Mouse (Mus musculus) frontal cortex, adult 2 months (tissue): ENCODE results near the gene Bcl6b. TPM values are rescaled to one million over a fixed set of nuclear protein-coding genes. Genes with fewer than 3 reads are reported as not detected.

ENCODE experiments used
- DNase-seq, 2 experiments: peaks; one replicate each; pipeline ENCODE4 v3.0.0; 2022; ENCODE audit warnings: low spot score in 1 of 2; ENCODE audit errors: extremely low spot score in 1 of 2
- polyA plus RNA-seq: library from polyadenylated mRNA; depleted of rRNA; stranded (reverse); fragments of >200 nt; gene quantifications from 2 replicates; pipeline ENCODE4 v1.2.3, GENCODE M21; 2012; rRNA removed

Bcl6b gene
- 1.5 and 1.9 TPM in 2 replicates for polyA plus RNA-seq

DNA sequence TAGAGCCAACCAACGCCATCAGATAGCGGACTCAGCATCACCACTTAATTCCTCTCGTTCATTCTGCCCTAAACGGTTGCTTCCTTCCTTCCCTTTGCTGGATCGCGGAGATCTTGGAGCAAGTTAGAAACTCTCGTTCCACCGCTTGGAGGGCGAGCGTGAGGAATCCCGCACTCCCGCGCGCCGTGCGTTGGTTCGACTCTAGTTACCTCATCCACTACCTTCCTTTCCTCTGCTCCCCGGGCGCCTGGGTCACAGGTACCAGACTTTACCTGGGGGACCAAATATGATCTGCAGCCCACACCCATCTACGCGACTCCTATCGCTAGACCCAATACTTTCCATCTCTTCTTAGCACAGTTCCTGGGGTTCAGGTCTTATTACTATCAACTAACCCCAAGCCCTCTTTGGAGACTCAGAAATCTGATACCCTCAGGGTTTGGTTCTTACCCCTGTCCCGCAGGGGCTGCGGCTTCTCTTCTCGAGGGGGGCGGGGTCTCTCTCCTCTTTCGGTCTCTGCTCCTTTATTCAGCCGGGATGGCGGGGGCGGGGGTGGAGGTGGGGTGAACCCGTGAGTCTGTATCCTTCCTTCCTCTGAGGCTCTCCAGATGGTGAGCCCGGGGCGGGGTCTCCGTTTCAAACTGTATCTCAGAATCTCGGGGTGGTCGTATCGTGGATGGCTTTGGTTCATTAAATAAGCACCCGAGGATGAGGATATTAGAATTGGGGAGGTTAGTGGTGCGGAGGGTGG is at the start of gene Bcl6b:
TSS of gene Bcl6b (minus strand) at position 539 of the 751 bp plus-strand sequence.
- DNase-seq, result no peak

GRCm38 (mm10) chr11:70278961-70279360 is 49.4 kb upstream of the Bcl6b start:
- DNase-seq, result peak in 1 of 2 experiments; percentile 26

GRCm38 (mm10) chr11:70271641-70272040 is 42.0 kb upstream of the Bcl6b start:
- no peak for DNase-seq

DNA sequence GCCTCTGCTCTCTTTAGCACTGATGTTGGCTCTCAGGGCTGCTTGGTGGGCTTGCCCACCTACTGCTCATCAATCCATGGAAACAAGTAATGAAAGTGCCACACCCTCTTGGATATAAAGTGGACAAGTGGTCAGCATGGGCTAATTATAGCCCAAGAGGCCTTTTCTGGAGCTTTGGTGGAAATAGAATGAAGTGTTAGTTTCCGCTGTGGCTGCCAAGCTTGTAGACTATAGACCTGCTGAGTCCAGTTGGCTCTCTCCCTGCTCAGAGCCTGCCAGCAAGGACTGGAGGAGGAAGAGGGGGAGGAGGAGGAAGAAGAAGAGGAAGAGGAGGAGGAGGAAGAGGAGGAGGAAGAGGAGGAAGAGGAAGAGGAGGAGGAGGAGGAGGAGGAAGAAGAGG is 36.8 kb upstream of the Bcl6b start:
- no peak for DNase-seq

DNA sequence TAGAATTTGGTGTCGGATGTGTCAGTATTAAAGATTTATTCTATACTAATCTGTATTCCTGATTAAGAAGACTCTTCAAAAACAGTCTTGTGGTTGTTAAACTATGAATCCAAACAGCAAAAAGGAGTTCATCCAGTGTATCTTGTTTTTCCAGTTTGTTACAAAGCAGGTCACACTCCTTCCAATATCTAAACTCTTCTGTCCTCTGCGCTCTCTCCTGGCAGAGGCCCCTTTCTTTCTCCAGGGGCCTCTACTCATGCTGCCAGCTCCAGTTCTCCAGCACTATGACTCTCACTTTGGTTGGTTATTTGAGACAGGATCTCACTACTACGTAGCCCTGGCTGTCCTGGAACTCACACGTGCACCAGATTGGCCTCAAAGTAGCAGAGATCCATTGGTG is 36.2 kb upstream of the Bcl6b start:
- DNase-seq, result no peak

DNA sequence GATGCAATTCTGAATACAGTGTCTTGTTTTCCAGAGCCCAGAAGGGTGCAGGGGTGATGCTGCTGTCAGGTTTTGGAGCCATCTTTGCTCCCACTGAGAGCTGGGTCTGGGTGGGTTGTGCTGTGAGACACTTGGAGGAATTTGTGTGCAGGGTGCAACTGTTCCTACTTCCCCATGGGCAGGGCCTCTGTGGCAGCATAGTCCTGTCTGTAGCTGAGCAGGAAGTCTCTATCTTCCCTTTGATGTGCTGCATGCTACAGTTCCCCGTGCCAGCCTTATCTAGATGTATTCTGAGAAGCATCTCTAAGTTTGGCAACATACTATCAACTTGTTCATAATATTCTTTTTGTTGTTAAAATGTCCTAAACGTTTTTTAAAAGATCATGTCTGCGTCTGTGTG is 35.7 kb upstream of the Bcl6b start:
- no peak for DNase-seq

- no peak for DNase-seq
Measured at GRCm38 (mm10) chr11:70259035-70259434, 29.4 kb upstream of the Bcl6b start.

GRCm38 (mm10) chr11:70254931-70255531 is 25.4 kb upstream of the Bcl6b start, which contains the start of gene Alox12:
Gene Alox12, minus strand, starts transcription at chr11:70255353.
- DNase-seq, result no peak

DNA sequence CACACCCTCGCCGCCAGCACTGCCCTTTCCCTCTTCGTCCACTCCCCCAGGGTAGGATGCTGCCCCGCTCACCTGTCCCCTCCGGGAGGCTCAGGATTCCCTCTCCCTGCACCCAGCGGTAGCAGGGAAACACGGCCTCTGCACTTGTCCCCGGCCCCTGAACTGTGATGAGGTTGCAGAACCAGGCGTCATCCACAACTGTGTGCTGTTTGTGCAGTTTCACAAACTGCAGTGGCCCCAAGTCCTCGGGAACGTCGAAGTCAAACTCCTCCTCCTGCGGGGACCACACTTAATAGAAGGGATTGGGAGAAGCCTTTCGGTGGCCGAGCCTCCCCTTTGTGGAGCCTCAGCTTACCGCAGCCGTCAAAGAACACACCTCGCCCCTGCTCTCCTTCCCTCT is 24.7 kb upstream of the Bcl6b start:
- DNase-seq, result no peak

GRCm38 (mm10) chr11:70251853-70252252 is 22.3 kb upstream of the Bcl6b start:
- no peak for DNase-seq

DNA sequence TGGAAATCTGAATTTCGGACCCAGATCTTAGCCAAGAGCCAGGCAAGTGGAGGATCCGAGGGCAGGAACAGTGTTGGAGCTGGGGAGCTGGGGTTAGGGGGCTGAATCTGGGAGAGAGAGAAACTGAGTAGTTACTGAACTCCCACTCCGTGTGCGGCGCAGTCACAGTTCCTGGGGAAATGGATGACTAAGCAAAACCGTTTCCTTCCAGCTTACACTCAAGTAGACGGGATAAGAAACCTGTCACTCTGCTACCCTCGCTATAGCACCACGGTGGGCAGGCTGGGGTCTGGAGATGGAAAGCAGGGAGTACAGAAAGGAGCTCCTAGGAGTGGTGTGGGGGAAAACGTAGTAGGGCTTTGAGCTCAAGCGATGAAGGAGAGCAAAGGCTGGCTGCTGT is 20.6 kb upstream of the Bcl6b start:
- no peak for DNase-seq

DNA sequence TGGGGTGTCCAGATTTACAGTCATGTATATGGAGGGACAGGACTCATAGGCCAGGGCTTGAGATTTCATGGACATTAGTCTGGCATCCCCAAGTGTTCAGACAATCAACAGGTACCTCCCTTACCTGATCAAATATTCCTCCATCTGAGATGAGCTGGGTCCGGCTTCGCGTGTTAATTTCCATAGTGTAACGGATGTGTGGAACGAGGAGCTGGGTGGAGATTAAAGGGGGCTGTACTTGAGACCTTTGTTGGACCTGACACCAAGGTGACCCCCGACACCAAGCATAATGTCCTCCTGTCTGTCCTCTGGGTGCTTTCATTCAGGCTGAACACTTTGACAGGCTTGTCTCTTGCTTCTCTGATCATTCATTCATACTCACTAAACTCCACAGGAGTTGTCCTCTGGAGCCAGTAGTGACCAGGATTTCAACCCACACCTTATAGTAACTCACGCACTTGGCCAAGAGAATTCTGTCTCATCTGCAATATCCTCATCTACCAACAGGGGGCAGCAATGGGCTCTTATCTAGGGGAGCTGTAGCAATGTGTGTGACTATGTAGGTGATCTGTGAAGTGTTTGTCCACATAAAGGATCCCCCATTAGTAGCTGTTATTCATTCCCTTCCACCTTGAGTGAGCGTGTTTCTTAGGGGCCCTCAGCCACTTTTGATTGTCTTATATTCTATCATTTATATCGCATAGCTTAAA is 17.7 kb upstream of the Bcl6b start:
- DNase-seq, result peak in 1 of 2 experiments; percentile 83

- no peak for DNase-seq
Measured at GRCm38 (mm10) chr11:70242591-70242990, 13.0 kb upstream of the Bcl6b start.

GRCm38 (mm10) chr11:70239541-70240279 is 10.1 kb upstream of the Bcl6b start, which contains the start of the genes Gm21988 and Rnasek:
Gene Gm21988, minus strand, starts transcription at chr11:70239830.
Gene Rnasek, minus strand, starts transcription at chr11:70239842.
- DNase-seq, result peak; percentile 74 to 87

GRCm38 (mm10) chr11:70238591-70239440 is 9.2 kb upstream of the Bcl6b start:
- DNase-seq, result no peak

GRCm38 (mm10) chr11:70237457-70238167 is 8.0 kb upstream of the Bcl6b start, which contains the start of gene 0610010K14Rik:
Gene 0610010K14Rik, minus strand, starts transcription at chr11:70237914.
- DNase-seq, result peak; percentile 93 to 98

DNA sequence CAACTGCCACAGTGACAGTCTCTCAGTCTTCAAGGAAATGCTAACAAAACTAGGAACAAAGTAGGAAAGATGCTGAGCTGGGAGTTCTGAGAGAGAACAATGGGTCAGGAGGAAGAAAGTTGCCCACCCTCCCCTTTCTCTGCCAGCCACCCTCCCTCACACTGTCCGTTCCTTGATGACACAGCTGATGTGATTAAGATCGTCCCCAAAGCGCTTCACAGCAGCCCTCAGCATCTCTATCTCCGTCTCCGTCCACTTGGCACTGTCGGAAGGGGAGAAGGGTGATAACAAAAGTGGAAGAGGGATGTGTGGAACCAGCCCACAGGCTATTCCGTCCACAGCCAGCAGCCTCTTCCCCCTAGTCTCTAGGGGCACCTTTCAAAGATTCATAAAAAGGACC is 7.1 kb upstream of the Bcl6b start:
- DNase-seq, result no peak

DNA sequence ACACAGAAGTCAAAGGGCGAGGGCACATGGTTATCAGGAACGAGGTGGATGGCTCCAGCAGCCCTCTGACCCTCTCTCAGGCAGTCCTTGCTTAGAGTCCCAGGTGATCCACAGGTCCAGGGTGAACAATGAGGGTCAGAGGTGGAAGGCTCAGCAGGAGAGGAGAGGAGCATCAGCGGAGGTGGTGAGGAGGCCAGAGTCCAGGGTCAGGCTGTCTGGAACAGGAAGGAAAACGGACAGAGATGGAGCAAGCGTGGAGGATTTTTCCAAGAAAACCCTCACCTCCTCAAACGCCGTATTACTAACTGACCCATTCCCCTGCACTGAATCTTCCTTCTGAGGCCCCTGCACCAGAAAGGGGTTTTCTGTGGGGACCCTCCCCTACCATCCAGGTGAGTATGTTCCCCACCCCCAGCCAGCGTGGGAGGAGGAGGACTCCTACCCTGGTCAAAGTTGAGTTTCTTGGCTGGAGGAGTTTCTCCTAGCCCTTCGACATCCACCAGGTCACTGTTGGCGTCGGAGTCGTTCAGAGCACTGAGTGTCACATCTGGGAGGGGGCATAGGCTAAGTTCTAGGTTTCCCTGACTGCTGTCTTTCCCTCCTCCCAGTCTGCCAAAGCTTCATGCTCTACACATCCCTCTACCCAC is 5.8 kb upstream of the Bcl6b start:
- DNase-seq, result no peak

DNA sequence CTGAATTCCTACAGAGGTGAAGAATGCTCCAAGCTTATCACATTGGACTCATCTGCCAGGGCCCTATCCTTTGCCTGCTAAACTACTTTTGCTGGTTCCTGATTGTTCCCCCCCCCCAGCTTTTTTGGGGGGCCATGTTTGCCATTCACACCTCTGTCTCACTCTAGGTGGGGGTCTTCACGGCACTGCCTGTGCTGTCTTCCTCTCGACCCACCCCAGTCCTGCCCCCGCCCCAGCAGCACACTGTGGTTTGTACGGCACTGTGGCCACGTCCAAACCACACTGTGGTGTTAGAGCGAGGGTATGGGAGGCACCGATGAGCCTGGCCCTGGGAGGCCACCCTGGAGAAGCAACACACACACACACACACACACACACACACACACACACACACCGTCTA is 4.9 kb upstream of the Bcl6b start:
- no peak for DNase-seq
